Mouse (Mus musculus): Measurements from ENCODE around the gene H2-Q7. TPM values are rescaled to one million over a fixed set of nuclear protein-coding genes. Genes with fewer than 3 reads are reported as not detected.
"Not testable (repeated sequence)": the region's sequence is repeated elsewhere in the genome, so short reads cannot be mapped to it uniquely, and the experiment has no call there.

Gene H2-Q7
- polyA plus RNA-seq, 1 experiment from 2014 or later, result 3.1 TPM

DNA sequence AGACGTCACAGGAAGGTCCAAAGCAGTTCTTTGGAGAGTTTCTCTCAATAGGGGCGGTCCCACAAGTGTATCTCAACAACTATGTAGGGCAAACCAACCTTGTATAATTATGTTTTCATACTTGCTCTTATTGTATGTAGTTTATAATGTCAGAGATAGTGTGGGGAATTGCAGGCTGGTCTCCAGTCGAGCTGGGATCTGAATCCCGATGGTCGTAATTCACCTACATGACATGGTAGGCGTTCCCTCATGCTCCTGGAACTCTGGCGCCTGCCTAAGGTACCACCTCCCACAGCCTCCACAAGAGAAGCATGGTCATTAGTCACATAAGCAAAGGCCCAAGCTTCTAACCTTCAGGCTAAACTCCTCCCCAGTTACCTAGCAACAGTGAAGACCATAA is 20.2 kb upstream of the H2-Q7 start:
- H3K4me3 ChIP-seq (ENCODE audit: low read depth, low read length), result no peak overlapping the region
- H3K4me2 ChIP-seq (replicated peaks; ENCODE audit: low read depth, low read length), result no peak overlapping the region
- no peaks in the 10 kb centered on the region for H3K9me3 ChIP-seq (ENCODE audit: low read length)
- no peak for DNase-seq (ENCODE audit: low spot score)
- H3K27ac ChIP-seq (ENCODE audit: low read length), result no peak overlapping the region
- no peak overlapping the region for H3K9ac ChIP-seq (replicated peaks; ENCODE audit: low read depth)
- no peak for ATAC-seq
- H3K4me1 ChIP-seq (ENCODE audit: insufficient read depth, low read depth, low read length), result no peaks in the 10 kb centered on the region
- H3K27me3 ChIP-seq (replicated peaks; ENCODE audit: insufficient read depth, low read length), result no peaks in the 10 kb centered on the region
- TF ChIP-seq EP300 (IDR thresholded peaks at IDR 0.05), result no peak
- TF ChIP-seq CTCF (IDR thresholded peaks at IDR 0.05), result no peak
- 62% methylated on average over 7 of the region's 7 CpGs for WGBS
- no peaks in the 10 kb centered on the region for H3K36me3 ChIP-seq (ENCODE audit: insufficient read depth, low read length)

DNA sequence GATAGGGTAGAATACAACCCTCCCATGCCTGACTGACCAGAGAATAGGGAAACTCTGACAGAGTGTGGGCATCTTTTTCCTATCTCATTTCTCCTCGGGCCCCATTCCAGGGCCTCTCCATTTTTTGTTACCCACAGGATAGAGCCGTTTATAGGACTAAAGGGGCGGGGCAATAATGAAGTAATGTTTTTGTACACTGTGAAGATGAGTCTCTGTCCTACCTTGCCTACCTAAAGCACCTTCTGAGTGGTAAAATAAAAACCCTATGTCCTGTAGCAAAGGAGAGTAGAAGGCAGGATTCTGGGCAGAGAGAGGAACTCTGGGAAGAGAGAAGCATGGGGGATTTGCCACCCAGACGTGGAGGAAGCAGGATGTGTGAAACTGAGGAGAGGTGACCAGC is 19.4 kb upstream of the H2-Q7 start:
- 49% methylated on average over 4 of the region's 4 CpGs for WGBS

DNA sequence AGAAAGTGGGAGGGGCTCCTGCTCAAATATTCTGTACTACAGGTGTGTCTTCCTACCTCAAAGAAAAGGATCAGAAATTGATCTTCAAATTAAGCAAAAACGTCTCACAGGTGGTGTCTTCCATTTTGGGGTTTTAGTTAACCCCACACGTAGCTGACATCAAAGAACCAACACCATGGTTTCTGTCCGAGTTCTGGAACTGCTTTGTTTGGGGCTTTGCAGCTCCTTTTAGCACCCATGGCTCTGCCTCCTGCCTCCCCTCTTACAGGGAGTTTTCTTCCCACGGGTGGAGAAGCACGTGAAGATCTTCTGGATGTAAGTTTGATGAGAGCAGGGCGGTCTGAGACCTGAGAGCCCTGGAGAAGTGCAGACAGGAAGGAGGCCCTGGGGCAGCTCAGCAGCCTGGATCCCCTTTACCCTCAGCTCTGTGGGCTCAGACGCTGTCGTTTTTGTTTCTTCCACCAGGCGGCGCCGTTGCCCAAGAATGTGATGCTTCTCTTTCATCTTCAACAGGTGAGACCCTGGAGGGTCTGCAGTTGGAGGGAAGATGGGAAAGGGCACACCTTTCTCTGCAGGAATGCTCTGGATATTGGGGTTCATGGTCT is 18.6 kb upstream of the H2-Q7 start:
- not testable (repeated sequence) for H3K27me3 ChIP-seq (replicated peaks; ENCODE audit: insufficient read depth, low read length); H3K9me3 ChIP-seq (ENCODE audit: low read length); H3K4me1 ChIP-seq (ENCODE audit: insufficient read depth, low read depth, low read length); H3K4me2 ChIP-seq (replicated peaks; ENCODE audit: low read depth, low read length); H3K36me3 ChIP-seq (ENCODE audit: insufficient read depth, low read length); H3K27ac ChIP-seq (ENCODE audit: low read length); DNase-seq (ENCODE audit: low spot score); ATAC-seq; H3K4me3 ChIP-seq (ENCODE audit: low read depth, low read length); H3K9ac ChIP-seq (replicated peaks; ENCODE audit: low read depth)
- TF ChIP-seq CTCF (IDR thresholded peaks at IDR 0.05), result peak; percentile 77
- 11% methylated on average over 11 of the region's 11 CpGs for WGBS

More for the DNA sequence above, 19.4 kb upstream of the H2-Q7 start:
- not testable (repeated sequence) for H3K27me3 ChIP-seq (replicated peaks; ENCODE audit: insufficient read depth, low read length); H3K9me3 ChIP-seq (ENCODE audit: low read length); H3K27ac ChIP-seq (ENCODE audit: low read length); H3K4me3 ChIP-seq (ENCODE audit: low read depth, low read length); ATAC-seq; H3K4me2 ChIP-seq (replicated peaks; ENCODE audit: low read depth, low read length); H3K36me3 ChIP-seq (ENCODE audit: insufficient read depth, low read length); DNase-seq (ENCODE audit: low spot score); H3K4me1 ChIP-seq (ENCODE audit: insufficient read depth, low read depth, low read length); H3K9ac ChIP-seq (replicated peaks; ENCODE audit: low read depth)

DNA sequence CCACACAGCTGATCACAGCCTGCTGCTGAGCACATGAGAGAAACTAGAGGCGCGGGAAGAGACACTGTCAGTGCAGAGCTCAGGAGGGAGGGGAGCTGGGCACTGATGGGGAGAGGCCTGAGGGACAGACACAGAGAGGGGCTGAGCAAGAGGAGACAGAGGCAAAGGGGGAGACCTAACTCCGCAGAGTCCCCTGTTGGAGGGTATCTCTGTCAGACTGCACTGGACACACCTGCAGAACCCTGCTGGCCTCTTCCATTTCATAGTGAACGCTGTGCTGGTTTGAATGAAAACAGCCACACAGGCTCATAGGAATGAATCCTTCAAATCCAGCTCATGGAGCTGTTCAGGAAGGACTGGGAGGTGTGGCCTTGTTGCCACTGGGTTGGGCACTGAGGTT is 17.6 kb upstream of the H2-Q7 start:
- WGBS, result 91% methylated on average over 4 of the region's 4 CpGs
- not testable (repeated sequence) for ATAC-seq; DNase-seq (ENCODE audit: low spot score); H3K27me3 ChIP-seq (replicated peaks; ENCODE audit: insufficient read depth, low read length); H3K27ac ChIP-seq (ENCODE audit: low read length); H3K36me3 ChIP-seq (ENCODE audit: insufficient read depth, low read length); H3K9me3 ChIP-seq (ENCODE audit: low read length); H3K4me1 ChIP-seq (ENCODE audit: insufficient read depth, low read depth, low read length); H3K9ac ChIP-seq (replicated peaks; ENCODE audit: low read depth); H3K4me3 ChIP-seq (ENCODE audit: low read depth, low read length); H3K4me2 ChIP-seq (replicated peaks; ENCODE audit: low read depth, low read length)

DNA sequence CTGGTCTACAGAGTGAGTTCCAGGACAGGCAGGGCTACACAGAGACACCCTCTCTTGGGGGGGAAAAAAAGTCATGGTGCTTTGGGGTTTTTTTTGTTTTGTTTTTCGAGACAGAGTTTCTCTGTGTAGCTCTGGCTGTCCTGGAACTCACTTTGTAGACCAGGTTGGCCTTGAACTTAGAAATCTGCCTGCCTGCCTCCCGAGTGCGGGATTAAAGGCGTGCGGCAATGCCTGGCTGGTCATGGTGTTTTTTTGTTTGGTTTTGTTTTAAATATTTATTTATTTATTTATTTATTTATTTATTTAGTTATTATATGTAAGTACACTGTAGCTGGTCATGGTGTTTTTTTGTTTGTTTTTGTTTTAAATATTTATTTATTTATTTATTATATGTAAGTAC is 16.6 kb upstream of the H2-Q7 start:
- 84% methylated on average over 5 of the region's 5 CpGs for whole genome bisulfite sequencing
- H3K4me3 ChIP-seq (ENCODE audit: low read depth, low read length); H3K9ac ChIP-seq (replicated peaks; ENCODE audit: low read depth); DNase-seq (ENCODE audit: low spot score); H3K4me2 ChIP-seq (replicated peaks; ENCODE audit: low read depth, low read length); H3K4me1 ChIP-seq (ENCODE audit: insufficient read depth, low read depth, low read length); H3K27ac ChIP-seq (ENCODE audit: low read length); ATAC-seq; H3K27me3 ChIP-seq (replicated peaks; ENCODE audit: insufficient read depth, low read length); H3K9me3 ChIP-seq (ENCODE audit: low read length); H3K36me3 ChIP-seq (ENCODE audit: insufficient read depth, low read length): not testable (repeated sequence)

DNA sequence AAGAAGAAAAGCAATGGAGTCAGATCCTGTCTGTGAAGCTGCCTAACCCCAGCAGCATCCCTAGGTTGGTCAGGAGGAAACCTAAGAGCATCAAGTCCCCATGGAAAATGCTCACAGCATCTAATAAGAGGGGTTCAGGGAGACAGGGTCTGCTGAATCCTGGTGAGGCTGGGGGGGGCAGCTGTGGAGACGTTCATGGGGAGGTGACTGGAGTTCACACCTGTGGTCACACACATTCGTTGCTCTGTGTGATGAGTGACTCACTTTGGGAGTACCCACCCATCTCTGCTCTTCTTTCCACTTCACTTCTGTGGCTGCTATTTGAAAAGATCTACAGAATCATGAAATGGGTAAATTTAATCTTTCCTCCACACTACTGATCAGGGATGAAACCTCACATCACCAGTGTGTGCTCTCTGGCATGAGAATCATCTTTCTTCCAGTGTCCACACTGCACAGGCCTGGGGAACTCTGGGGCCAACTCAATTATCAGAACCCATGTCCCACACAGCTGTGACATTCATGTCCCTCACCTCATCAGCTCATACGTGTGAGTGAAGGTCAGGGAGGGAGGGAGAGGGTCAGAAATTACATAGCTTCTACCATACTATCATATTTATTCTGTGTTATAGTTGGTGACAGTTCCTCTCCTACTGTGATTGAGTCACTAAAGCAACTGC is 15.7 kb upstream of the H2-Q7 start:
- not testable (repeated sequence) for DNase-seq (ENCODE audit: low spot score); H3K4me1 ChIP-seq (ENCODE audit: insufficient read depth, low read depth, low read length); H3K27me3 ChIP-seq (replicated peaks; ENCODE audit: insufficient read depth, low read length); H3K4me2 ChIP-seq (replicated peaks; ENCODE audit: low read depth, low read length); H3K4me3 ChIP-seq (ENCODE audit: low read depth, low read length); H3K9ac ChIP-seq (replicated peaks; ENCODE audit: low read depth); H3K36me3 ChIP-seq (ENCODE audit: insufficient read depth, low read length); ATAC-seq; H3K27ac ChIP-seq (ENCODE audit: low read length); H3K9me3 ChIP-seq (ENCODE audit: low read length)
- WGBS, result 53% methylated on average over 3 of the region's 3 CpGs

DNA sequence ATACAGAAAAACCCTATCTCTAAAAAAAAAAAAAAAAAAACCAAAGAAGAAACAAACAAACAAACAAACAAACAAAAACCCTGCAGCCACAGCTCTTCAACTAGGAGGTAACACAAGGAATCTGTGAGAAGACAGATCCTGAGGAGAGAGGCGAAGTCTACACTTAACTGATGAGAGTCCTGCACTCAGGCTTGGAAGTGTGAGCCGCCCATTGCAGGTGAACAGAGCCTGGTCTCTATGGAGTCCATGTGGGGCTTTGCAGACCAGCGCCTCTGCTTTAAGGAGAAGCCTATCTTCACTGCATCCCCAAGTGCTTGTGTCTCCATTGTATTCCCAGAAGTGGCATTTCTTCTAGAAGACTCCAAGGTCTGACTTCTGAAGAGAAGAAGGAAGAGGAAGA is 14.8 kb upstream of the H2-Q7 start:
- H3K36me3 ChIP-seq (ENCODE audit: insufficient read depth, low read length); ATAC-seq; H3K9ac ChIP-seq (replicated peaks; ENCODE audit: low read depth); H3K9me3 ChIP-seq (ENCODE audit: low read length); DNase-seq (ENCODE audit: low spot score); H3K27me3 ChIP-seq (replicated peaks; ENCODE audit: insufficient read depth, low read length); H3K4me1 ChIP-seq (ENCODE audit: insufficient read depth, low read depth, low read length); H3K27ac ChIP-seq (ENCODE audit: low read length); H3K4me2 ChIP-seq (replicated peaks; ENCODE audit: low read depth, low read length); H3K4me3 ChIP-seq (ENCODE audit: low read depth, low read length): not testable (repeated sequence)
- 78% methylated on average over 3 of the region's 3 CpGs for WGBS

DNA sequence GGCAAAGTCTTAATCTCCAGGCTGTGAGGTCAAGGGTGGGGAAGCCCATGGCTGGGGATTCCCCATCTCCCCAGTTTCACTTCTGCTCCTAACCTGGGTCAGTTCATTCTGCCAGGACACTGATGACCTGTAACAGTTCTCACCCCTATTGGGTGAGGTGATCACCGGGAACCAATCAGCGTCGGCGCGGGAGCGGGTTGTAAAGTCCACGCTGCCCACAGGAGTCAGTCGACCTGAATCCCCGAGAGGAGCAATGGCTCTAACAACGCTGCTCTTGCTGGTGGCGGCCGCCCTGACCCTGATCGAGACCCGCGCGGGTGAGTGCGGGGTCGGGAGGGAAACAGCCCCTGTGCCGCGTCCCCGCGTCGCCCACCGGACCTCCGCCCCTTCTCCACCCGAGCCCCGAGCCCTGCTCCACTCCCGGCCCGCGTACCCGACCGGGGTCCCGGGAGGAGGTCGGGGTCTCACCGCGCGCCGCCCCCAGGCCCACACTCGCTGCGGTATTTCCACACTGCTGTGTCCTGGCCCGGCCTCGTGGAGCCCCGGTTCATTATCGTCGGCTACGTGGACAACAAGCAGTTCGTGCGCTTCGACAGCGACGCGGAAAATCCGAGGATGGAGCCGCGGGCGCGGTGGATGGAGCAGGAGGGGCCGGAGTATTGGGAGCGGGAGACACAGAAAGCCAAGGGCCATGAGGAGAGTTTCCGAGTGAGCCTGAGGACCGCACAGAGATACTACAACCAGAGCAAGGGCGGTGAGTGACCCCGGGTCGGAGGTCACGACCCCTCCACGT is 14.1 kb upstream of the H2-Q7 start, which contains the start of gene H2-Q6:
TSS of gene H2-Q6 (plus strand) at position 227 of the 793 bp plus-strand sequence.
- not testable (repeated sequence) for H3K9ac ChIP-seq (replicated peaks; ENCODE audit: low read depth); H3K27ac ChIP-seq (ENCODE audit: low read length); H3K4me1 ChIP-seq (ENCODE audit: insufficient read depth, low read depth, low read length); H3K27me3 ChIP-seq (replicated peaks; ENCODE audit: insufficient read depth, low read length); H3K9me3 ChIP-seq (ENCODE audit: low read length); H3K36me3 ChIP-seq (ENCODE audit: insufficient read depth, low read length)
- peak within 1 kb of the TSS; percentile 28 for H3K4me3 ChIP-seq (ENCODE audit: low read depth, low read length)
- ATAC-seq (peak; percentile 97), DNase-seq (ENCODE audit: low spot score) (peak; percentile 74)
- WGBS, result 4% methylated on average over 50 of the region's 66 CpGs
- H3K4me2 ChIP-seq (replicated peaks; ENCODE audit: low read depth, low read length), result peak within 1 kb of the TSS; percentile 57
